8 mouse cellular contexts compared by ENCODE assay signal in the genomic region with DNA sequence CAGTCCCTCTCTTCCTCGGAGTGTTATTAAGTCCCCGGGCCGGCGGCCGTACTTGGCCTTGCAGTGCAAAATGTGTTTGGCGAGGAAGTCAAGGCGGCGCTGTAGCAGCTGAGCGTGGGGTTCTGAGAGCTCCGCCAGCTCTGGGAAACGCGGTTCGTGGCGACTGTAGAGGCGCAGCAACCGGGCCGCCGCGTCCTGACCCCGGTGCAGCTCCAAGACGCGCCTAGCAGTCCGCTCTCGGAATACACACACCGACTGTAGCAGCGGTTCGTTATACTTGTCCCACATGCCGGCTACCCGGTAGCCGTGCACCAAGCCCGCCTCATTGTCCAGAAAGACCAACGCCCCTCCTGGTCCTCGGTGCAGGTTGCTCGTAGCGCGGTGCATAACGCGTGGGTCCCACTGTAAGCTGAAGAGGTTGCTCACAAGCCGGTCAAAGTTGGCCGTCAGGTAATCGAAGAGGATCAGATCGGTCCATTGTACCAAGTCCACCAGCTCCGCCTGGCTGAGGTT. TPM values are rescaled to one million over a fixed set of nuclear protein-coding genes. Genes with fewer than 3 reads are reported as not detected.
DNase-seq lines count a peak whose midpoint lies in the region; ATAC-seq lines count a peak whose summit lies in the region.

No protein-coding gene starts in this region.

- H3K4me3 ChIP-seq in megakaryocyte, embryonic 14.5 days (replicated peaks): peak overlapping the region; percentile 91
- peak overlapping the region; percentile 80 for H3K4me3 ChIP-seq in embryonic facial prominence, embryonic 14.5 days (ENCODE audit: low read depth, low read length)
- peak overlapping the region; percentile 62 for H3K4me3 ChIP-seq in limb, embryonic 15.5 days
- peak overlapping the region; percentile 92 for H3K4me3 ChIP-seq in midbrain, embryonic 16.5 days (ENCODE audit: low read depth, low read length)

- peaks cover 84% of the 10 kb centered on the region for H3K27me3 ChIP-seq in megakaryocyte, embryonic 14.5 days (replicated peaks)
- H3K27me3 ChIP-seq in embryonic facial prominence, embryonic 14.5 days (replicated peaks; ENCODE audit: control insufficient read depth, insufficient read depth, low read length): no peaks in the 10 kb centered on the region
- H3K27me3 ChIP-seq in limb, embryonic 15.5 days: no peaks in the 10 kb centered on the region
- no peaks in the 10 kb centered on the region for H3K27me3 ChIP-seq in midbrain, embryonic 16.5 days (ENCODE audit: control insufficient read depth, insufficient read depth, low read depth, low read length)
- no peaks in the 10 kb centered on the region for H3K27me3 ChIP-seq in splenic B cell, adult 2 months (ENCODE audit: control insufficient read depth, insufficient read depth, low read length, poor library complexity, severe bottlenecking)

- H3K36me3 ChIP-seq in megakaryocyte, embryonic 14.5 days (replicated peaks; ENCODE audit: low read length): no peaks in the 10 kb centered on the region
- H3K36me3 ChIP-seq in embryonic facial prominence, embryonic 14.5 days (ENCODE audit: control insufficient read depth, insufficient read depth, low read length): no peaks in the 10 kb centered on the region
- no peaks in the 10 kb centered on the region for H3K36me3 ChIP-seq in limb, embryonic 15.5 days
- H3K36me3 ChIP-seq in midbrain, embryonic 16.5 days (ENCODE audit: control insufficient read depth, insufficient read depth, low read length): peaks cover 4% of the 10 kb centered on the region; the same call in 1 of the 2 replicates
- H3K36me3 ChIP-seq in splenic B cell, adult 2 months (ENCODE audit: control insufficient read depth, insufficient read depth, low read length, poor library complexity, severe bottlenecking): no peaks in the 10 kb centered on the region

- no peak for ATAC-seq in megakaryocyte, adult 5-6 weeks (ENCODE audit: poor library complexity, severe bottlenecking)
- peak; percentile 15; the same call in 1 of the 2 replicates for ATAC-seq in embryonic facial prominence, embryonic 14.5 days (ENCODE audit: low read depth)
- ATAC-seq in limb, embryonic 15.5 days (ENCODE audit: insufficient number of reproducible peaks, low FRiP score, low TSS enrichment, low read depth): 0 out of 2 replicates have a peak, but pooled peaks have one; percentile 37
- ATAC-seq in midbrain, embryonic 16.5 days: peak; percentile 37

- H3K9ac ChIP-seq in embryonic facial prominence, embryonic 14.5 days (ENCODE audit: low read depth, low read length): peak overlapping the region; percentile 84
- H3K9ac ChIP-seq in limb, embryonic 15.5 days: peak overlapping the region; percentile 60
- peak overlapping the region; percentile 98 for H3K9ac ChIP-seq in midbrain, embryonic 16.5 days (ENCODE audit: low read depth, low read length)

- WGBS in embryonic facial prominence, embryonic 14.5 days: 0% methylated on average over 43 of the region's 43 CpGs
- under 1% methylated on average over 43 of the region's 43 CpGs for WGBS in limb, embryonic 15.5 days
- under 1% methylated on average over 43 of the region's 43 CpGs for WGBS in midbrain, embryonic 16.5 days

- H3K27ac ChIP-seq in embryonic facial prominence, embryonic 14.5 days (replicated peaks; ENCODE audit: low read depth, low read length): peak overlapping the region; percentile 82; the same call in 1 of the 2 replicates
- peak overlapping the region; percentile 88 for H3K27ac ChIP-seq in limb, embryonic 15.5 days
- H3K27ac ChIP-seq in midbrain, embryonic 16.5 days (ENCODE audit: low read length): peak overlapping the region; percentile 94

- H3K4me1 ChIP-seq in megakaryocyte, embryonic 14.5 days: peaks cover 29% of the 10 kb centered on the region
- H3K4me1 ChIP-seq in embryonic facial prominence, embryonic 14.5 days (ENCODE audit: control insufficient read depth, insufficient read depth, low read length): peaks cover 33% of the 10 kb centered on the region
- H3K4me1 ChIP-seq in limb, embryonic 15.5 days: peaks cover 40% of the 10 kb centered on the region
- H3K4me1 ChIP-seq in midbrain, embryonic 16.5 days (ENCODE audit: control insufficient read depth, insufficient read depth, low read length): peaks cover 20% of the 10 kb centered on the region

- peak overlapping the region; percentile 98 for H3K4me2 ChIP-seq in embryonic facial prominence, embryonic 14.5 days (ENCODE audit: low read depth, low read length)
- peak overlapping the region; percentile 91 for H3K4me2 ChIP-seq in limb, embryonic 15.5 days
- H3K4me2 ChIP-seq in midbrain, embryonic 16.5 days (ENCODE audit: low read length): peak overlapping the region; percentile 85

- peak; percentile 81 for DNase-seq in embryonic facial prominence, embryonic 14.5 days (ENCODE audit: low spot score)
- DNase-seq in heart, adult 9 months (ENCODE audit: low spot score in 2 of 2): peak; percentile 31 to 32
- DNase-seq in kidney, adult 8-10 months: peak; percentile 48 to 71
- DNase-seq in splenic B cell, adult 2 months (ENCODE audit: low read depth, low spot score): peak; percentile 29

- H3K9me3 ChIP-seq in megakaryocyte, embryonic 14.5 days: no peaks in the 10 kb centered on the region
- no peaks in the 10 kb centered on the region for H3K9me3 ChIP-seq in embryonic facial prominence, embryonic 14.5 days (ENCODE audit: control insufficient read depth, low read length)
- H3K9me3 ChIP-seq in limb, embryonic 15.5 days: no peaks in the 10 kb centered on the region
- H3K9me3 ChIP-seq in midbrain, embryonic 16.5 days (replicated peaks; ENCODE audit: control insufficient read depth, low read length, poor library complexity, severe bottlenecking): no peaks in the 10 kb centered on the region

RNA-seq across cellular contexts. Expression of a gene that starts 2.0 kb away (rescaled TPM):
- 0.16 TPM in 1 of 2 replicates, not detected in the other for polyA plus RNA-seq in megakaryocyte, embryonic 14.5 days (2012; ENCODE audit: insufficient read depth, low replicate concordance)
- total RNA-seq in megakaryocyte, adult 5-6 weeks (2015): not detected in 2 replicates
- not detected in 2 replicates for total RNA-seq in megakaryocyte, adult 5-6 weeks (2017)
- polyA plus RNA-seq in embryonic facial prominence, embryonic 14.5 days (2014; fragmentation: Nextera tagmentation; extraction: Ambion mirVana): 11.8 and 14.9 TPM in 2 replicates
- polyA plus RNA-seq in limb, embryonic 15.5 days (2015; fragmentation: Nextera tagmentation; extraction: Ambion mirVana): 16.0 and 24.8 TPM in 2 replicates
- polyA plus RNA-seq in midbrain, embryonic 16.5 days (2015; fragmentation: Nextera tagmentation; extraction: Ambion mirVana): 28.0 and 29.5 TPM in 2 replicates

RNA-seq across cellular contexts. Expression of a gene that starts 42.7 kb away (rescaled TPM):
- polyA plus RNA-seq in megakaryocyte, embryonic 14.5 days (2012; ENCODE audit: insufficient read depth, low replicate concordance): 1.2 and 3.5 TPM in 2 replicates
- 17.7 and 18.4 TPM in 2 replicates for total RNA-seq in megakaryocyte, adult 5-6 weeks (2015)
- 21.2 and 24.9 TPM in 2 replicates for total RNA-seq in megakaryocyte, adult 5-6 weeks (2017)
- 32.1 and 34.5 TPM in 2 replicates for polyA plus RNA-seq in embryonic facial prominence, embryonic 14.5 days (2014; fragmentation: Nextera tagmentation; extraction: Ambion mirVana)
- 21.8 and 27.7 TPM in 2 replicates for polyA plus RNA-seq in limb, embryonic 15.5 days (2015; fragmentation: Nextera tagmentation; extraction: Ambion mirVana)
- 57.1 and 59.6 TPM in 2 replicates for polyA plus RNA-seq in midbrain, embryonic 16.5 days (2015; fragmentation: Nextera tagmentation; extraction: Ambion mirVana)

Comparison
In these comparisons a context has a peak if more than half of its experiments do, and no peak if none do; other contexts are left out.
1. DNase-seq: peak in every context shown above with its lines; median percentile 81 in embryonic facial prominence, embryonic 14.5 days; 60 in kidney, adult 8-10 months; 32 in heart, adult 9 months; 29 in splenic B cell, adult 2 months.
2. RNA of a gene that starts 2.0 kb away (polyA plus RNA-seq): 28.0 to 29.5 TPM in midbrain, embryonic 16.5 days, 16.0 to 24.8 TPM in limb, embryonic 15.5 days and 11.8 to 14.9 TPM in embryonic facial prominence, embryonic 14.5 days; 0.16 TPM in megakaryocyte, embryonic 14.5 days; every median in the first group is over 10 times any median in the second.
3. Peak in every context shown above with its lines, with median percentiles within 50 percentile points of each other: H3K4me3 ChIP-seq, H3K27ac ChIP-seq, H3K4me2 ChIP-seq and H3K9ac ChIP-seq.